Mouse (Mus musculus) neural tube, embryonic 14.5 days (tissue): ENCODE data around the gene Kcnh4. TPM values are rescaled to one million over a fixed set of nuclear protein-coding genes. Genes with fewer than 3 reads are reported as not detected.

Experiments
- ATAC-seq: fragments of 200-750 bp; cut with Nextera tagmentation; 2 replicates; pipeline ENCODE4 v1.8.0; 2017; ENCODE audit warnings: low read depth, mild to moderate bottlenecking, moderate TSS enrichment, moderate library complexity
- H3K27ac ChIP-seq: fragments of 300-500 bp; sonication (generic); 2 replicates; pipeline ENCODE4 v1.5.1; 2014; ENCODE audit warnings: low read depth, mild to moderate bottlenecking, control low read depth, low read length, moderate library complexity, mixed read lengths
- H3K27me3 ChIP-seq: fragments of 300-500 bp; sonication (generic); 2 replicates; pipeline ENCODE4 v1.6.1; 2014; ENCODE audit warnings: low read length; ENCODE audit not compliant: control insufficient read depth, insufficient read depth
- H3K36me3 ChIP-seq: fragments of 300-500 bp; sonication (generic); 2 replicates; pipeline ENCODE4 v1.6.1; 2014; ENCODE audit warnings: low read length, mixed read lengths; ENCODE audit not compliant: control insufficient read depth, insufficient read depth
- H3K4me1 ChIP-seq: fragments of 300-500 bp; sonication (generic); 2 replicates; pipeline ENCODE4 v1.6.1; 2014; ENCODE audit warnings: low read length; ENCODE audit not compliant: control insufficient read depth, insufficient read depth
- H3K4me2 ChIP-seq: fragments of 300-500 bp; sonication (generic); 2 replicates; pipeline ENCODE4 v1.6.1; 2014; ENCODE audit warnings: mild to moderate bottlenecking, low read depth, low read length, control low read depth
- H3K4me3 ChIP-seq: fragments of 300-500 bp; sonication (generic); 2 replicates; pipeline ENCODE4 v1.5.1; 2014; ENCODE audit warnings: low read depth, low read length, control low read depth, mixed read lengths
- H3K9ac ChIP-seq: fragments of 300-500 bp; sonication (generic); replicated peaks from 2 replicates; pipeline ENCODE4 v1.6.1; 2014; ENCODE audit warnings: low read depth, mild to moderate bottlenecking, control low read depth, low read length, mixed read lengths
- H3K9me3 ChIP-seq: fragments of 300-500 bp; sonication (generic); 2 replicates; pipeline ENCODE4 v1.6.1; 2016; ENCODE audit warnings: low read length; ENCODE audit not compliant: control insufficient read depth
- WGBS: fragments of 180-500 bp; shearing (Covaris S2); extraction: QIAGEN DNeasy Blood & Tissue Kit; methylation state at CpG from one replicate; pipeline ENCODE4 v1.1.7; 2014; 5-methylcytosine and 5-hydroxymethylcytosine counted together
- polyA plus RNA-seq: library from polyadenylated mRNA; unstranded; fragments of >200 nt; fragmentation: Nextera tagmentation; extraction: Ambion mirVana; gene quantifications from 2 replicates; pipeline ENCODE4 v1.2.1, GENCODE M21; 2014

Kcnh4 gene
- polyA plus RNA-seq, 1 experiment from 2014 or later = 10.1 TPM

GRCm38 (mm10) chr11:100774261-100774660 is 14.5 kb upstream of the Kcnh4 start:
- Histone ChIP-seq H3K36me3 (no peaks in the 10 kb centered on the region), H3K9me3 (no peaks in the 10 kb centered on the region), H3K4me3 (no peak overlapping the region), H3K27ac (no peak overlapping the region), H3K4me2 (no peak overlapping the region), H3K27me3 (no peaks in the 10 kb centered on the region), H3K9ac (no peak overlapping the region), H3K4me1 (peaks cover 4% of the 10 kb centered on the region; the same call in 1 of the 2 replicates)
- no peak for ATAC-seq
- WGBS = 86% methylated on average over 4 of the region's 4 CpGs

GRCm38 (mm10) chr11:100770646-100771408 is 11.1 kb upstream of the Kcnh4 start, which contains the start of gene Ghdc:
Gene Ghdc, minus strand, starts transcription at chr11:100770957.
- Histone ChIP-seq H3K36me3 (no peaks in the 10 kb centered on the region), H3K4me1 (peaks cover 4% of the 10 kb centered on the region; the same call in 1 of the 2 replicates), H3K27me3 (no peaks in the 10 kb centered on the region), H3K9ac (peak within 1 kb of the TSS; percentile 39; the same call in 1 of the 2 replicates), H3K9me3 (no peaks in the 10 kb centered on the region), H3K27ac (no peak within 1 kb of the TSS), H3K4me3 (peak within 1 kb of the TSS; percentile 36), H3K4me2 (peak within 1 kb of the TSS; percentile 39)
- no peak for ATAC-seq
- WGBS = 24% methylated on average over 17 of the region's 17 CpGs

DNA sequence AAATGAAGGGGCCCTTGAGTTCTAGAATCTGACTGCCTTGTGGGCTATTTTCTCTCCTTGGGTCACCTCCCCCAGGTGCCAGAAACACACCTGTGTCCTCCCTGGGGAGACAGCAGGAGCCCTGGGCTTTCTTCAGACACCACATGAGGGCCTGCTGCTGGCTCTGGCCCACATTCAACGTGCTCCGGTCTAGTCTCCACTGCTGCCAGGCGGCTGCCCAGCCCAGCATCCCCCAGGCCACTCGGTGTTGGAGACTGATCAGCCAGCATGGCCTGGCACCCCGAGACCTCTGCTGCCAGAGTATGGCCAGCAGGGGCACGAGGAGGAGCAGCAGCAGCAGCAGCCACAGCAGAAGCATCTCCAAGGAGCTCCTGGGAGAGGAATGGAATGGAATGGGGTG is 10.2 kb upstream of the Kcnh4 start:
- peak overlapping the region; percentile 36 for H3K4me3 ChIP-seq
- ATAC-seq = no peak
- H3K9ac ChIP-seq = no peak overlapping the region
- WGBS = 54% methylated on average over 6 of the region's 6 CpGs
- H3K9me3 ChIP-seq = no peaks in the 10 kb centered on the region
- peak overlapping the region; percentile 39 for H3K4me2 ChIP-seq
- H3K4me1 ChIP-seq = peaks cover 4% of the 10 kb centered on the region; the same call in 1 of the 2 replicates
- H3K27me3 ChIP-seq = no peaks in the 10 kb centered on the region
- H3K27ac ChIP-seq = no peak overlapping the region
- no peaks in the 10 kb centered on the region for H3K36me3 ChIP-seq

DNA sequence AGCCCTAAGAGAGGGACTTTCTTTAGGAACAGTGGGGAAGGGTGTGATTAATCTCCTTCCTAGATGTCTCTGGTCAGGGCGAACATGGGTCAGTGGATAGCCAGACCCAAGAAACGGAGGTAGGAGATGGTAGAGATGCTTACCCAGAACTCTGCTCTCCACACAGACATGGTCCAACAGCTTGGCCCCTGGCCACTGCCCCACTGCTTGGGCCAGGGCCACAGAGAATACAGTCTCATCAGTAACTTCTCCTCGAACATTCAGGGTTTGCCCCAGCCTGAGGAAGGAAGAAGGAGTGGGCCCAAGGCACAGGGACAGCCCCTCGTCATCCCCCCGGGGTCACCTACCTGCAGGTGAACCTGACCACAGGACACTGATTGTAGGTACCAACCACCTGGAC is 8.1 kb upstream of the Kcnh4 start:
- no peaks in the 10 kb centered on the region for H3K36me3 ChIP-seq
- H3K9ac ChIP-seq = no peak overlapping the region
- H3K27ac ChIP-seq = no peak overlapping the region
- H3K4me2 ChIP-seq = no peak overlapping the region
- 88% methylated on average over 5 of the region's 5 CpGs for WGBS
- ATAC-seq = no peak
- no peaks in the 10 kb centered on the region for H3K9me3 ChIP-seq
- H3K4me1 ChIP-seq = peaks cover 4% of the 10 kb centered on the region; the same call in 1 of the 2 replicates
- H3K27me3 ChIP-seq = no peaks in the 10 kb centered on the region
- H3K4me3 ChIP-seq = no peak overlapping the region

DNA sequence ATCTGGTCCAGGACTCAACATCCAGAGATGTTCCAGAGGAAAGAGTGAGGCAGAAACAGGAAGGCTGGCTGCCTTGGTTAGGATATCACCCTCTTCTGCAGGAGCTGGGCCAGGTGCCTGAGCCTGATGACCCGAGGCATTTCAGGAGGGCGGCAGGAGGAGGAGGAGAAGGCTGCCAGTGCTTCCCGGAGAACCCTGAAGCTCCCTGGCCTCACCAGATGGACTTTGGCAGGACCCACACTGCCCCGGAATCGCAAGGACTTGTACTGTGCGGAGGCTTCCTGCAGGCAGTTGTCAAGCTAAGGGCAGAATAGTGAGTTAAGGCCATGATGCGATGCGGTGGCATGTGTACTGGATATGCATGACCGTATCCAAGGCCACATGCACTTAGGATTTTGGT is 7.0 kb upstream of the Kcnh4 start:
- H3K36me3 ChIP-seq = no peaks in the 10 kb centered on the region
- H3K4me1 ChIP-seq = peaks cover 4% of the 10 kb centered on the region; the same call in 1 of the 2 replicates
- H3K9ac ChIP-seq = no peak overlapping the region
- H3K27me3 ChIP-seq = no peaks in the 10 kb centered on the region
- ATAC-seq = no peak
- H3K9me3 ChIP-seq = no peaks in the 10 kb centered on the region
- no peak overlapping the region for H3K27ac ChIP-seq
- H3K4me2 ChIP-seq = no peak overlapping the region
- H3K4me3 ChIP-seq = no peak overlapping the region
- WGBS = 85% methylated on average over 9 of the region's 9 CpGs

DNA sequence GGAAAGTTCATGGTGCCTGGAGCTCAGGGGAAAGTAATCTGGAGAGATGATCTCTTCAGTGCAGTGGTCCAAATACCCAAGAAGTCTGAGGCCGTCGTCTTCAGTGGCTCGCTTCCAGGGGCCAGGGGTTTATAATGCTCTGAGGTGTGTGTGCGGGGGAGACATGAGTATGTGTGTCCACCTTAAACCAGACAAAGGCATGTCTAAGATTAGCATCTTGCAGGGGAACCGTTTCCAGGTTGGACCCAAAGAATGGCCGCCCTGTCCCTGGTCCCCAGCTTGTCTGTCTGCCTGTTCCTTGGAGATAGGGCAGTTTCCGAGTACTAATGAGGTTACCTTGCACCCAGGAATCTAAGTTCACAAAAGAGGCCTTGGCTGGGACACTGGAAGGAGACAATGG is 3.1 kb upstream of the Kcnh4 start, which contains the start of gene Hcrt:
Gene Hcrt (minus strand): TSS at position 101 of the 400 bp plus-strand sequence.
- peak within 1 kb of the TSS; percentile 52 for H3K9ac ChIP-seq
- no peak for ATAC-seq
- H3K36me3 ChIP-seq = no peaks in the 10 kb centered on the region
- H3K4me3 ChIP-seq = peak within 1 kb of the TSS; percentile 37
- peak within 1 kb of the TSS; percentile 54 for H3K4me2 ChIP-seq
- H3K27me3 ChIP-seq = peaks cover 8% of the 10 kb centered on the region; the same call in 1 of the 2 replicates
- WGBS = 91% methylated on average over 7 of the region's 7 CpGs
- no peaks in the 10 kb centered on the region for H3K4me1 ChIP-seq
- no peaks in the 10 kb centered on the region for H3K9me3 ChIP-seq
- H3K27ac ChIP-seq = no peak within 1 kb of the TSS

DNA sequence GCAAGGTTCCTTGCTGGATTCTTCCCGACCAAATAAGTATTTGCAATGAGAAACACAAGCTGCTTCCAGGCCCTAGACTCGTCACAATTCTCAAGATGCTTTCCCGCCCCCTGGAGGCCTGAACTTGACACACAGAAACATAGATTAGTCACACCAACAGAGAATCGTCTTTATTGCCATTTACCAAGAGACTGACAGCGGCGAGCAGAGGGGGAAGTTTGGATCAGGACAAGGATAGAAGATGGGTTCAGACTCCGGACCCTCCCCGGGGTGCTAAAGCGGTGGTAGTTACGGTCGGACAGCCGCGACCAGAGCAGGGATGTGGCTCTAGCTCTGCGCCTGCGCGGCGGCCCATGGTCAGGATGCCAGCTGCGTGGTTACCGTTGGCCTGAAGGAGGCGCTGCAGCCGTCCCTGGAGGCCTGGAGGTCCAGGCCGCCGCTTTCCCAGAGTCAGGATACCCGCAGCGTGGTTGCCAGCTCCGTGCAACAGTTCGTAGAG is 1.9 kb upstream of the Kcnh4 start:
- Histone ChIP-seq H3K9ac (peak overlapping the region; percentile 52), H3K27ac (peak overlapping the region; percentile 44), H3K9me3 (no peaks in the 10 kb centered on the region), H3K4me3 (peak overlapping the region; percentile 37), H3K27me3 (peaks cover 8% of the 10 kb centered on the region; the same call in 1 of the 2 replicates), H3K36me3 (no peaks in the 10 kb centered on the region), H3K4me1 (no peaks in the 10 kb centered on the region), H3K4me2 (peak overlapping the region; percentile 54)
- WGBS = under 1% methylated on average over 26 of the region's 27 CpGs
- ATAC-seq = peak; percentile 68; the same call in 1 of the 2 replicates

DNA sequence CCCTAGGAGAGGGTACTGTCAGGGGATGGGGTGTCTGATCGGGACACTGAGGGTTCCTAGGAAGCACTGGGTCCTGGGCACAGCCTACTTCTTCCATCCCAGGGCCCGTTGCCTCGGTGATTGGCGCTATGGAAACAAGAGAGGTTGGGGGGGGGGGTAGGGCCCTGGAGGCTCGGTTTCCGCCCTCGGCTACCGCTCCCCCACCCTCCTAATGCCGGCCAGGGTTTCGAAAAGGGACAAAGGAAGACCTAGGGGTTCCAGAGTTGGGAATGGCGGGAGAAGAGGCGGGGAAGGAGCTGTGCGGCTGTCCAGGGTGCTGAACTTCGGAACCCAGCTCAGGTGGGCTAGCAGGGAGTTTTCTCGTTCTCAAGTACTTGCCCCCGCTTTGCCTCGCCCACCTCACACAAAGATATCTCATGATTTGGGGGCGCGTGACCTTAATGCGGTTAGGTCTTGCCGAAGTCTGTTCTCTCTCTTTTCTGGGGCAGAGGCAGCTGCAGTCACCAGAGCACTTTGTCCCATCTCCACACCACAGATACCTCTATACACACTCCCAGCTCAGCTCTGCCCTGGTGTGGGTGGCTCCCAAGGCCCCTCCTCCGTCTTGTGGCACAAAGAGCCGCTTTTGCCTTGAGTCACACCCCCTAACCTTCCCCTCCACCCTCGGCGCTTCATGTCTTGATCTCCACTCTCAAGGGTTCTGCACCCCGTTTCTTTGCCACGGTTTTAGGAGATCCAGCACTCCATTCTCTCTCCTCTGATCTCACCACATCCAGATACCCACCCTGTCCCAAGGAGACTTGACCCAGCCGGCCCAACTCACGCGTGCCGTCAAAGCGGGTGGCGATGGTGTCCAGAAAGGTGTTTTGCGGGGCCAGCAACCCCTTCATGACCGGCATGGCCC is 783 bp downstream of the Kcnh4 start:
- peak overlapping the region; percentile 62 for H3K4me2 ChIP-seq
- WGBS = 1% methylated on average over 35 of the region's 35 CpGs
- no peaks in the 10 kb centered on the region for H3K36me3 ChIP-seq
- ATAC-seq = peak; percentile 50
- H3K27ac ChIP-seq = 0 out of 2 replicates have a peak overlapping the region, but pooled peaks have one; percentile 28
- no peaks in the 10 kb centered on the region for H3K4me1 ChIP-seq
- peak overlapping the region; percentile 56 for H3K4me3 ChIP-seq
- H3K9ac ChIP-seq = peak overlapping the region; percentile 58
- H3K9me3 ChIP-seq = no peaks in the 10 kb centered on the region
- peaks cover 8% of the 10 kb centered on the region; the same call in 1 of the 2 replicates for H3K27me3 ChIP-seq
